Mouse (Mus musculus) MEL (cell line): ENCODE results near the gene Arhgef16.

Experiments
- BHLHE40 ChIP-seq: IDR thresholded peaks from 2 replicates; pipeline ENCODE4 v1.6.1; 2012; ENCODE audit warnings: low read depth, mild to moderate bottlenecking, inconsistent platforms, low read length, improper control_type of control experiment, borderline replicate concordance
- CTCF ChIP-seq, 3 experiments: IDR thresholded peaks in 2 of 3; conservative IDR thresholded peaks in 1 of 3; 2 replicates each; pipeline ENCODE4 v1.5.1; 2011 to 2012; ENCODE audit warnings: low read length in 3 of 3, low read depth in 2 of 3, mild to moderate bottlenecking in 2 of 3, improper control_type of control experiment in 1 of 3, inconsistent platforms in 1 of 3, mixed read lengths in 1 of 3, moderate library complexity in 1 of 3; ENCODE audit not compliant: control insufficient read depth in 1 of 3, insufficient read depth in 1 of 3, poor library complexity in 1 of 3, severe bottlenecking in 1 of 3
- EP300 ChIP-seq, 2 experiments: IDR thresholded peaks; 2 replicates each; pipeline ENCODE4 v1.6.1; 2011; ENCODE audit warnings: improper control_type of control experiment in 2 of 2, low read length in 2 of 2, low read depth in 1 of 2, mild to moderate bottlenecking in 1 of 2
- GATA1 ChIP-seq: IDR thresholded peaks from 2 replicates; pipeline ENCODE4 v1.6.1; 2011; ENCODE audit warnings: low read depth, low read length, improper control_type of control experiment
- MAFK ChIP-seq: IDR thresholded peaks from 2 replicates; pipeline ENCODE4 v1.6.1; 2011; ENCODE audit warnings: low read depth, mild to moderate bottlenecking, low read length, improper control_type of control experiment, borderline replicate concordance
- MAZ ChIP-seq: IDR thresholded peaks from 2 replicates; pipeline ENCODE4 v1.6.1; 2012; ENCODE audit warnings: low read depth, mild to moderate bottlenecking, inconsistent platforms, low read length, improper control_type of control experiment
- NELFE ChIP-seq: IDR thresholded peaks from 2 replicates; pipeline ENCODE4 v1.6.1; 2011; ENCODE audit warnings: low read depth, low read length, improper control_type of control experiment
- POLR2A ChIP-seq, 2 experiments: IDR thresholded peaks; 2 replicates each; pipeline ENCODE4 v1.6.1; 2011 to 2012; ENCODE audit warnings: low read length in 2 of 2, mild to moderate bottlenecking in 2 of 2, control low read depth in 1 of 2, improper control_type of control experiment in 1 of 2, low read depth in 1 of 2, moderate library complexity in 1 of 2; ENCODE audit not compliant: control insufficient read depth in 1 of 2, insufficient read depth in 1 of 2, poor library complexity in 1 of 2
- POLR2AphosphoS5 ChIP-seq: IDR thresholded peaks from 2 replicates; pipeline ENCODE4 v1.6.1; 2012; ENCODE audit warnings: low read depth, borderline replicate concordance, mild to moderate bottlenecking, inconsistent platforms, low read length, moderate library complexity, mixed read lengths
- TAL1 ChIP-seq: IDR thresholded peaks from 2 replicates; pipeline ENCODE4 v1.6.1; 2012; ENCODE audit warnings: mild to moderate bottlenecking, inconsistent platforms, low read length, moderate library complexity, mixed read lengths
- ZKSCAN1 ChIP-seq: IDR thresholded peaks from 2 replicates; pipeline ENCODE4 v1.6.1; 2012; ENCODE audit warnings: low read depth, mild to moderate bottlenecking, inconsistent platforms, low read length, improper control_type of control experiment, moderate library complexity
- ZMIZ1 ChIP-seq: IDR thresholded peaks from 2 replicates; pipeline ENCODE4 v1.6.1; 2012; ENCODE audit warnings: low read depth, mild to moderate bottlenecking, inconsistent platforms, low read length, improper control_type of control experiment, moderate library complexity

DNA sequence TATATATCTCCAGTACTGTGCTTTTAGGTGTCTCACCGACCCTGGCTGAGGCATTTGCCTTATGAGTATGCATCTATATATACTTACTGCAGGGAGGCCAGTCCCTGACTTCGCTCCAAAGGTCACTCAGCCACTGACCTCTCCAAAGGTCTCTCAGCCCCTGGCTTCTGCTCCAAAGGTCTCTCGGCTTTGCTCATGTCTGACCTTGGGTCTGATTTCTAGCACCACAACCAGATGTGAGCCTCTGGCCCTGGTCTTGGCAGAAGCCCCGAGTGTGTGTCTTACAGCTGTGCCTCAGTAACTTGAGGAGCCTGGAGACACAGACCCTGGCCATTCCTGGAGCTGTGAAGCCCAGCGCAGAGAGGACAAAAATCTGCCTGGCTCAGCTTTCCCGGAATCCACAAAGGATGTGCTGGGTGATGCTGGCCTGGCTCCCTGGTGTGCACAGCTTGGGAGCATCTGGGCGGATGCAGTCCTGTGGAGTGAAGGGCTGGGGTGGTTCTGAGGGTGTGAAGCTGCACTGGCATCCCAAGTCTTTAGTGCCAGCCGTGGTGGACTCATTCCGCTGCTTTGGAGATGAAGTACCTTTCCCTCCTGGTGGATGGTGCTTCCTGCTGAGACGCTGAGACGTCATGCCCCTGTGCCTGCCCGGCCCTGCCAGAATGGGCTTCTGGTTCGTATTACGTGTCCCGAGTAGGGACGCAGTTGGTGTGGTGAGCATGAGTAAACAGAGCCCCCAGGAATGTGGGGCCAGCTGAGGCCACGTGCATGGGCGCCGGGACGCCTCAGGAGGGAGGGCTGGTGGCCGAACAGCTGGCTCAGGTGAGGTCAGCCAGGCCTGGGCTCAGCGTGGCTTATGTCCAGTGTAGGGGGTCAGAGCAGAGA lies 54.0 kb downstream of the Arhgef16 start:
- TF ChIP-seq POLR2AphosphoS5 (no peak), CTCF (IDR thresholded peaks at IDR 0.05 in 2 of 3, conservative IDR thresholded peaks at IDR 0.05 in 1 of 3; ENCODE audit: control insufficient read depth in 1 of 3, insufficient read depth in 1 of 3, low read depth in 2 of 3, low read length in 3 of 3, poor library complexity in 1 of 3, severe bottlenecking in 1 of 3) (no peak), EP300 (IDR thresholded peaks at IDR 0.05; ENCODE audit: low read depth in 1 of 2, low read length in 2 of 2) (no peak), MAZ (no peak), ZMIZ1 (no peak), NELFE (no peak), POLR2A (IDR thresholded peaks at IDR 0.05; ENCODE audit: control insufficient read depth in 1 of 2, insufficient read depth in 1 of 2, low read depth in 1 of 2, low read length in 2 of 2, poor library complexity in 1 of 2) (no peak), BHLHE40 (no peak), TAL1 (no peak), MAFK (no peak), GATA1 (no peak), ZKSCAN1 (no peak)
